Mouse (Mus musculus) spleen, embryonic (tissue): ENCODE data around the gene Atp5j.

Source experiments
- CTCF ChIA-PET: fragments of 350-600 bp; sonication (Branson Sonifier 250); formaldehyde crosslinking; loops from one replicate; lab custom pipeline; 2022; lab: Charles Lee

Gene Atp5j

GRCm38 (mm10) chr16:84807874-84808273 is 27.6 kb downstream of the Atp5j start:
- CTCF ChIA-PET = no interaction called here

DNA sequence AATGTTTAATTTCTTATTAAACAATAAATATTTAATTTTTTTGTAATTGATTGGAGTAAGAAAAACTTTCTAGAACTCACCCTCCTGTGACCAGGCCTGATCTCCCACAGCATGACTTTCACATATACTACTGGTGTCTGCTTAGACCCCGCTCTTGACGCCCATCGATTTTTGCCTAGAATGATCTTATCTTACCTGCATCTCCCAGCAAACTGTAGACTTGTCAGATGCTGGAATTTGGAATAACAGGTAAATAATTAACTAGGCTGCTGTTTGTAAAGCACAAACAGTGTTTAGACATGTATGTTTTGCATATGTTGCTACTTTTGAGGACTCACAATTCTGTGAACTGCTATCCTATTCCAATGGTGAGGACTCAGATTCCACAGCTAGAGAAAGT is 29.2 kb downstream of the Atp5j start:
- CTCF ChIA-PET = no interaction called here

DNA sequence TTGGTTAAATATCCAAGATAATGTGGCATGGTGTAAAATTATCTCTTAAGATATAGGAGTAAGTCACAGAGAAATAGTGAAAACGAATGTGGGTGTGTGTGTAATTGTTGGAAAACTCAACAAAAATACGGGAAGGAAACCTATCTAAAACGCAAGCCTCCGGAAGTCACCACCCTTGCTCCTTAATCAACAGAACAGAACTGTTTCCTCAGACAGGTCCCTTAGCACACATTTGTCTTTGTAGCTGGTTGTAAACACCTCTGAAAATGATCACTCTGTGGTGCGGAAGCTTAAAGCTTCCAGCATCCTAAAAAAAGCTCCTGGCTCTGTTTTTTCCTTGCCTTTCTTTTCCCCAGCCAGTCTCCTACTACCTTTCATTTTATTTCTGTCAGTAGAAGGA is 30.6 kb downstream of the Atp5j start:
- CTCF ChIA-PET = no interaction called here

DNA sequence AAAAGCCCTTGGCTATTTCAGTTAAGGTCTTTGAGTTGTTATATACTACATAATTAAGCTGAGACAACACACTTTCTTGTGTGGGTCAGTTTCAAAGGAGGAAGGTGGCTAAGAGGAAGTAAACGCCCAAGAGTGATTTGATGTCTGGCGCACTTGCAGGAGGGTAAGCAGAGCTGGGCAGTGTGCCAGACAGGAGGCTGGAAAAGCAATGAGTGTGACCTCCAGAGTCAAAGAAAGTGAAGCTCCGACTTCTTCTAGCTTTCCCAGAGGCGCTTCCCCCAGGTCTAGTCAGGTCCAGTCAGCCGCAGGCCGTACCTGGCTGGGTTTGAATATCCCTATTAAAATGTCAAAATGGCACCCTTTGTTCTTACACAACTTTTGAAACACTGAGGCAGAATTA is 33.2 kb downstream of the Atp5j start:
- CTCF ChIA-PET = no interaction called here

DNA sequence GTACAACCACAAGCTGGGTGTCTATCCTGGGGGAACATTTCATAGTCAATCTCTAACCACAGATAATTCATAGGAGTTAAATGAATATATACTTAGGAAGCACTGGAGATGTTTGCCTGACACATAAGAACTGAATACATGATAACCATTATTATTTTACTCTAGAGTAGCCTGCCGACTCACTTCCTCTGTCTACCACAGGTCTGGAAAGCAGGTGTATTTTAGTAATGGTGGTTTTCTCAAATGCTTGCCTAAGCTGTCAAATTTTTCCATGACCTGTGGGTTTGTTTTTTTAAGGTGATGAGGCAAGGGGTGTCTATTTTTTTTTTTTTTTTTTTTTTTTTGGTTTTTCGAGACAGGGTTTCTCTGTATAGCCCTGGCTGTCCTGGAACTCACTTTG is 35.4 kb downstream of the Atp5j start:
- CTCF ChIA-PET = no interaction called here

- CTCF ChIA-PET = no interaction called here
Observed at GRCm38 (mm10) chr16:84796678-84797077, 38.7 kb downstream of the Atp5j start.

DNA sequence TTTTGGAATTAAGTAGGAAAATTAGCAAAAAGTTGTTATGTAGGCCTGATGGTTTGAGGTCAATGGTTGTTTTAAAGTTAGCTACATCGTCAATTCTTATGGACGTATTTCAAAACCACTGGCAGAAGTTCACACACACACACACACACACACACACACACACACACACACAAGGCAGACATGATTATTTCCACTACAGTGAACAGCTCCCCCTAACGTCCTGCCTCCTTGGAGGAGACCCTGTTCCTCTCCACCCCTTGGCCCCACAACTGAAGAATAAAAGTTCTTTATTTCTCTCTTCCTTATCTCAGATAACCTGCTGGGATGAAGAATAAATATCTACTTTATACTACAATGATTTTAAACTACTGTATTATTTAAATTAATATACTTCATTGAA is 40.1 kb downstream of the Atp5j start:
- CTCF ChIA-PET = no interaction called here

DNA sequence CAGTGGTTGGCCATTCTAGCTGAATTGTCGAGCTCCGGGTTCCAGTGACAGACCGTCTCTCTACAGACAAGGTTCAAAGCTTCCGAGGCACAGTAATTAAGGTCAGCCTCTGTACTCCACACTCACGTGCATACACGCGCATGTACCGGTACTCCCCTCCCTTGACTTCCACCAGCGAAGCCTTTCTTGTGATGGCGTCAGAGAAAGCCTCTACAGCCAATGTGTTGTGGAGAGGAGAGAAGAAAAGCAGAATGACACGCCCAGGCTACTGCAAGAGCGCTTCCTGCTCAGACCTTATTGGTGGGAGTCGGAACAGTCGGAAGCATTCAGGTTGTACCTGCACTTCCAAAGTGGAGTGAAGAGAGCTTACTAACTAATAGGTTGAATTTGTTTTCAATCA is 42.0 kb downstream of the Atp5j start:
- CTCF ChIA-PET = no interaction called here

GRCm38 (mm10) chr16:84790595-84791165 is 44.7 kb downstream of the Atp5j start:
- CTCF ChIA-PET = no interaction called here

DNA sequence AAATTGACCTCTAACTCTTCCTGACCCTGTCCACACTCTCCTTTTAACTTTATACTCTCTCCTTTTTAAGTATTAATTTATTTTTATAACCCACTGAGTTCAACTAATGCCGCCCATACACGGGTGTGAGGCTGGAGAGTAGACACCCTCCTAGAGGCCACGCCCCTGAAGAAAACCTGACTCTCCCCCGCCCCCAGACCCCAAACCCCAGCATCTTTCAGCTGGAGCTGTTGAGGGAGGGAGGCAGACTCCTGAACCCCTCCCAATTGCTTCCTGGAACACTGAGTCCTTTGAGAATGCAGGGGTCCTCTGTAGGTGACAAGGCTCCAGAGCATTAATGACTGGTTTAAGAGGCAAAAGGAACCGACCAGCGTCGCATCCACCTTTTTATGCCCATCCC is 50.5 kb downstream of the Atp5j start:
- CTCF ChIA-PET = no interaction called here

- CTCF ChIA-PET = no interaction called here
Observed at GRCm38 (mm10) chr16:84783279-84783678, 52.1 kb downstream of the Atp5j start.

- CTCF ChIA-PET = no interaction called here
Observed at GRCm38 (mm10) chr16:84779718-84780117, 55.7 kb downstream of the Atp5j start.

GRCm38 (mm10) chr16:84778861-84779630 is 56.4 kb downstream of the Atp5j start:
- CTCF ChIA-PET = interaction anchor here (0.5 kb wide), 1 partner anchor 250 kb away, joined by 7 read pairs; no protein-coding TSS in a partner anchor

- CTCF ChIA-PET = no interaction called here
Observed at GRCm38 (mm10) chr16:84778431-84778830, 57.0 kb downstream of the Atp5j start.
